Mouse (Mus musculus) hindbrain, embryonic 13.5 days (tissue): Measurements from ENCODE around the gene Slfn14. TPM values are rescaled to one million over a fixed set of nuclear protein-coding genes. Genes with fewer than 3 reads are reported as not detected.

Experiments
- ATAC-seq: fragments of 200-750 bp; cut with Nextera tagmentation; 2 replicates; pipeline ENCODE4 v1.8.0; 2017; ENCODE audit warnings: moderate TSS enrichment; ENCODE audit not compliant: low FRiP score
- H3K27ac ChIP-seq: fragments of 300-500 bp; sonication (generic); 2 replicates; pipeline ENCODE4 v1.5.1; 2015; ENCODE audit warnings: inconsistent platforms, mild to moderate bottlenecking, moderate library complexity
- H3K27me3 ChIP-seq: fragments of 300-500 bp; sonication (generic); 2 replicates; pipeline ENCODE4 v1.6.1; 2015; ENCODE audit warnings: mild to moderate bottlenecking, inconsistent platforms
- H3K36me3 ChIP-seq: fragments of 300-500 bp; sonication (generic); 2 replicates; pipeline ENCODE4 v1.6.1; 2015; ENCODE audit warnings: mild to moderate bottlenecking, inconsistent platforms
- H3K4me1 ChIP-seq: fragments of 300-500 bp; sonication (generic); replicated peaks from 2 replicates; pipeline ENCODE4 v1.6.1; 2015; ENCODE audit warnings: inconsistent platforms
- H3K4me2 ChIP-seq: fragments of 300-500 bp; sonication (generic); 2 replicates; pipeline ENCODE4 v1.6.1; 2015; ENCODE audit warnings: inconsistent platforms, mild to moderate bottlenecking, moderate library complexity
- H3K4me3 ChIP-seq: fragments of 300-500 bp; sonication (generic); 2 replicates; pipeline ENCODE4 v1.5.1; 2015; ENCODE audit warnings: mild to moderate bottlenecking, inconsistent platforms
- H3K9ac ChIP-seq: fragments of 300-500 bp; sonication (generic); 2 replicates; pipeline ENCODE4 v1.6.1; 2015; ENCODE audit warnings: mild to moderate bottlenecking, inconsistent platforms
- H3K9me3 ChIP-seq: fragments of 300-500 bp; sonication (generic); 2 replicates; pipeline ENCODE4 v1.6.1; 2016; ENCODE audit warnings: inconsistent platforms
- whole genome bisulfite sequencing: fragments of 180-500 bp; shearing (Covaris S2); methylation state at CpG from one replicate; pipeline ENCODE4 v1.1.7; 2015; 5-methylcytosine and 5-hydroxymethylcytosine counted together
- polyA plus RNA-seq: library from polyadenylated mRNA; unstranded; fragments of >200 nt; fragmentation: Nextera tagmentation; extraction: Ambion mirVana; gene quantifications from 2 replicates; pipeline ENCODE4 v1.2.1, GENCODE M21; 2015

The Slfn14 gene
- polyA plus RNA-seq, 1 experiment from 2014 or later: 0.04 TPM

- Histone ChIP-seq H3K4me2 (no peak overlapping the region), H3K9me3 (no peaks in the 10 kb centered on the region), H3K4me3 (no peak overlapping the region), H3K27me3 (no peaks in the 10 kb centered on the region), H3K4me1 (no peaks in the 10 kb centered on the region), H3K27ac (no peak overlapping the region), H3K36me3 (no peaks in the 10 kb centered on the region), H3K9ac (no peak overlapping the region)
- no peak for ATAC-seq
- 85% methylated on average over 7 of the region's 7 CpGs for WGBS
Observed at GRCm38 (mm10) chr11:83227926-83228723, 58.4 kb downstream of the Slfn14 start.

GRCm38 (mm10) chr11:83225371-83225960 lies 61.1 kb downstream of the Slfn14 start:
- no peak overlapping the region for H3K4me2 ChIP-seq
- no peaks in the 10 kb centered on the region for H3K4me1 ChIP-seq
- WGBS: 91% methylated on average over 9 of the region's 9 CpGs
- H3K27me3 ChIP-seq: no peaks in the 10 kb centered on the region
- ATAC-seq: no peak
- no peaks in the 10 kb centered on the region for H3K36me3 ChIP-seq
- no peak overlapping the region for H3K27ac ChIP-seq
- no peaks in the 10 kb centered on the region for H3K9me3 ChIP-seq
- H3K4me3 ChIP-seq: no peak overlapping the region
- no peak overlapping the region for H3K9ac ChIP-seq

Other genes with a start within 250 kb of the Slfn14 start
- gene Slfn2, start 221.6 kb downstream of the Slfn14 start, polyA plus RNA-seq: 1.3 TPM in 2 replicates
- gene Slfn1, start 169.9 kb downstream of the Slfn14 start, polyA plus RNA-seq: not detected in 2 replicates
- gene Slfn4, start 111.5 kb downstream of the Slfn14 start, polyA plus RNA-seq: 0.06 TPM in 1 of 2 replicates, not detected in the other
- gene Slfn3, start 95.4 kb downstream of the Slfn14 start, polyA plus RNA-seq: 0.12 TPM in 2 replicates
- 111 and 114 TPM in 2 replicates for gene Ap2b1, start 12.3 kb upstream of the Slfn14 start, polyA plus RNA-seq
- gene Pex12, start 15.9 kb upstream of the Slfn14 start, polyA plus RNA-seq: 16.8 and 18.3 TPM in 2 replicates
- gene Rasl10b, start 122.4 kb upstream of the Slfn14 start, polyA plus RNA-seq: 22.2 and 22.5 TPM in 2 replicates
- 0.43 and 1.4 TPM in 2 replicates for gene Gas2l2, start 142.7 kb upstream of the Slfn14 start, polyA plus RNA-seq
- gene 1700020L24Rik, start 151.0 kb upstream of the Slfn14 start, polyA plus RNA-seq: 0.48 TPM in 1 of 2 replicates, not detected in the other
- gene Mmp28, start 176.3 kb upstream of the Slfn14 start, polyA plus RNA-seq: 3.5 and 3.8 TPM in 2 replicates
- gene Taf15, start 186.4 kb upstream of the Slfn14 start, polyA plus RNA-seq: 14.7 and 16.4 TPM in 2 replicates
- gene Heatr9, start 235.4 kb upstream of the Slfn14 start, polyA plus RNA-seq: not detected in 2 replicates
- not detected in 2 replicates for gene Ccl5, start 243.8 kb upstream of the Slfn14 start, polyA plus RNA-seq